Mouse (Mus musculus) liver, adult 2 months (tissue): ENCODE measurements around the gene Bcl2.

Experiments
- CTCF ChIP-seq: fragments of 200-500 bp; IDR thresholded peaks from 2 replicates; pipeline ENCODE4 v1.5.1; 2011; ENCODE audit warnings: low read depth, low read length, control low read depth
- POLR2A ChIP-seq: fragments of 200-500 bp; IDR thresholded peaks from 2 replicates; pipeline ENCODE4 v1.6.1; 2011; ENCODE audit warnings: low read length, control low read depth; ENCODE audit not compliant: insufficient read depth; ENCODE audit errors: extremely low read depth

DNA sequence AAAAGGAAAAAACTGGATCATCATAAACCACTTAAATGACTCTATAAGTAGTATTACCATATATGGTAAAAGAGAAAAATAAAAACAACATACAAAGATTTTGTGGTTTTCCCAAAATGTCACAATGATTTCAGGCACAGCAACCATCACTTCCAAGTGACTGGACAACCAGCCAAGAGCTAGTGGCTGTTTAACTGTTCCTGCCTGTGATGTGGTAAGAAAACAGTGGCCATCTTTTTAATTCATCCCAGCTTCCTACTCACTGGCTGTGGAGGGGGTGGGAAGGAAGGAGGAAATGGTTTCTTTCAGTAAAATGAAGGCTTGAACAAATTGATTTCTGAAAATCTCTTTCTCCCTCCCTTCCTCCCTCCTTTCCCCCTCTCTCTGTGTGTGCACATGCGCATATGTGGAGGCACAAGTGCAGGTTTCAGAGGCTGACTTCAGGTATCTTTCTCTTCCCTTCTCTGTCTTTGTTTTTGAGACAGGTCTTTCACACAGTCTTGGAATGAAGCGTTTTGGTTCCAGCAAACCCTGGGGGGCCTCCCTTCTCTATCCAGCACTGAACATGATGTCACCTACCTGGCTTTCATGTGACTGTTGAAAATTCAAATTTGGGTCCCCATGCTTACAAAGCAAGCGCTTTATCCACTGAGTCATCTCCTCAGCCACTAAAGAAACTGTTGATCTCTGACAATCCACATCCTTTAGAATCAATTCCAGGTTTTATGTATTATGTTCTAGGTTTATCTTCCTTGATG lies 93.7 kb downstream of the Bcl2 start:
- TF ChIP-seq CTCF (no peak), POLR2A (no peak)
